Mouse (Mus musculus) midbrain, embryonic 13.5 days (tissue): Measurements from ENCODE around the gene Wdr24. TPM values are rescaled to one million over a fixed set of nuclear protein-coding genes. Genes with fewer than 3 reads are reported as not detected.
A peak's percentile ranks its signal among the peaks of the same experiment; 100 is the strongest.

Source experiments
- ATAC-seq: fragments of 200-750 bp; cut with Nextera tagmentation; 2 replicates; pipeline ENCODE4 v1.8.0; 2017; ENCODE audit warnings: mild to moderate bottlenecking, moderate TSS enrichment, moderate library complexity
- H3K27ac ChIP-seq: fragments of 300-500 bp; sonication (generic); 2 replicates; pipeline ENCODE4 v1.5.1; 2015; ENCODE audit warnings: inconsistent platforms, mild to moderate bottlenecking, moderate library complexity
- H3K27me3 ChIP-seq: fragments of 300-500 bp; sonication (generic); 2 replicates; pipeline ENCODE4 v1.6.1; 2015; ENCODE audit warnings: mild to moderate bottlenecking, inconsistent platforms
- H3K36me3 ChIP-seq: fragments of 300-500 bp; sonication (generic); 2 replicates; pipeline ENCODE4 v1.6.1; 2015; ENCODE audit warnings: mild to moderate bottlenecking, inconsistent platforms
- H3K4me1 ChIP-seq: fragments of 300-500 bp; sonication (generic); replicated peaks from 2 replicates; pipeline ENCODE4 v1.6.1; 2015; ENCODE audit warnings: inconsistent platforms
- H3K4me2 ChIP-seq: fragments of 300-500 bp; sonication (generic); replicated peaks from 2 replicates; pipeline ENCODE4 v1.6.1; 2015; ENCODE audit warnings: moderate library complexity, mild to moderate bottlenecking, inconsistent platforms
- H3K4me3 ChIP-seq: fragments of 300-500 bp; sonication (generic); replicated peaks from 2 replicates; pipeline ENCODE4 v1.5.1; 2015; ENCODE audit warnings: mild to moderate bottlenecking, inconsistent platforms
- H3K9ac ChIP-seq: fragments of 300-500 bp; sonication (generic); replicated peaks from 2 replicates; pipeline ENCODE4 v1.6.1; 2015; ENCODE audit warnings: mild to moderate bottlenecking, inconsistent platforms
- H3K9me3 ChIP-seq: fragments of 300-500 bp; sonication (generic); 2 replicates; pipeline ENCODE4 v1.6.1; 2016; ENCODE audit warnings: mild to moderate bottlenecking, inconsistent platforms
- WGBS: fragments of 180-500 bp; shearing (Covaris S2); methylation state at CpG from one replicate; pipeline ENCODE4 v1.1.7; 2015; 5-methylcytosine and 5-hydroxymethylcytosine counted together
- polyA plus RNA-seq: library from polyadenylated mRNA; unstranded; fragments of >200 nt; fragmentation: Nextera tagmentation; extraction: Ambion mirVana; gene quantifications from 2 replicates; pipeline ENCODE4 v1.2.1, GENCODE M21; 2015

Wdr24 gene
- polyA plus RNA-seq, 1 experiment from 2014 or later = 31.2 TPM

DNA sequence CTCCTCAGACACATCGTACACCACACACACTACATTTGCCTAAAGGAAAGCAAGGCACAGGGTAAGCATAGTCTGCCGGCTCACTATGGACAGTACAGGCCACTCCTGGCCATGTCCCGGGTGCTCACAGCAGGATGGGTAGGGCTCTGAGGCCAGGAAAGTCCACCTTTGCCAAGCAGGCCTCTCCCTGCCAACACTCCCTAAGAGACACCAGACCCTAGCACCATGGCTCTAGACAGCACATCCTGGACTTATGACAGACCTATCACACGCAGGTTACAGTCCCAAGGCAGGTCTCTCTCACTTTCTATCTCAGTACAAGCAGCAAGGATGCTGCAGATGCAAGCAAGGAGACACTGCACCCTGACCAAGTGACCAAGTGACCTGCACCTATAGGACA, 19.7 kb downstream of the Wdr24 start:
- H3K9me3 ChIP-seq = no peaks in the 10 kb centered on the region
- peak overlapping the region; percentile 90 for H3K4me2 ChIP-seq
- H3K9ac ChIP-seq = peak overlapping the region; percentile 86
- WGBS = 96% methylated on average over 4 of the region's 4 CpGs
- no peak overlapping the region for H3K27ac ChIP-seq
- no peak for ATAC-seq
- peak overlapping the region; percentile 92 for H3K4me3 ChIP-seq
- H3K4me1 ChIP-seq = peaks cover 24% of the 10 kb centered on the region
- no peaks in the 10 kb centered on the region for H3K27me3 ChIP-seq
- peaks cover 61% of the 10 kb centered on the region for H3K36me3 ChIP-seq

DNA sequence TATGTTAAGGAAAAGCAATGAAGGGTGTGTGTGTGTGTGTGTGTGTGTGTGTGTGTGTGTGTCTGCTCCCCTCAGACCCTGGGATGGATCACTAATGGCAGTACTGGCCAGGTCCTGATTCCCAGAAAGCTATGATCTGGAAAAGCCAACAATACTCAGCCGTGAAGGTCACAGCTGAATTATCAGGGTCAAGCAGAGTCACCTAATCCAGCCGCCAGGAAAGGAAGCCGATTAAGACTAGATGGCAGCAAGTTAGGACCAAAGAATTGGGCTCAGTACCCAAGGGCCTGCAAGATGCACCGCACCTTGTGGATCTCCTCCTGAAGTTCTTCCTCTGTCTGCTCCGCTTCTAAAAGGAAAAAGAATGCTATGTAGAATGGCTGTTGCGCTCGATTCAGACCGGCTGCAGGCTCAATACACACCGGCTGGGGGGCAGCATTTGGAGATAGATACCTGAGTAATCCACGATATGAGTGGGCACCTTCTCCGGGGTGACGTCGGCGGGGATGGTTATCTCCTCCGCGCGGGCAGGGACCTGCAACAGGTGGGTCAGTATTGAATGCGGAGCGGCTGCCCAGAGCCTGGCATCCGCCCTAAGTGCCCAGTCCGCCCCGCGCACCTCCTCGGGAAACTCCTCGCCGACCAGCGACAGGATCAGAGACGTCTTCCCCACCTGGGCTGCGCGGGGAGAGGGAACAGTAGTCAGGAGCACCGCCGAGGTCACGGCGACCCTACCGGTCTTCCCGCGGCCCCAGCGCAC, 20.4 kb downstream of the Wdr24 start:
- ATAC-seq = peak; percentile 53
- H3K4me2 ChIP-seq = peak overlapping the region; percentile 90
- H3K27me3 ChIP-seq = no peaks in the 10 kb centered on the region
- H3K4me3 ChIP-seq = peak overlapping the region; percentile 92
- peaks cover 20% of the 10 kb centered on the region for H3K4me1 ChIP-seq
- H3K36me3 ChIP-seq = peaks cover 63% of the 10 kb centered on the region
- WGBS = 2% methylated on average over 38 of the region's 38 CpGs
- H3K9me3 ChIP-seq = no peaks in the 10 kb centered on the region
- H3K9ac ChIP-seq = peak overlapping the region; percentile 86
- peak overlapping the region; percentile 52; the same call in 1 of the 2 replicates for H3K27ac ChIP-seq

DNA sequence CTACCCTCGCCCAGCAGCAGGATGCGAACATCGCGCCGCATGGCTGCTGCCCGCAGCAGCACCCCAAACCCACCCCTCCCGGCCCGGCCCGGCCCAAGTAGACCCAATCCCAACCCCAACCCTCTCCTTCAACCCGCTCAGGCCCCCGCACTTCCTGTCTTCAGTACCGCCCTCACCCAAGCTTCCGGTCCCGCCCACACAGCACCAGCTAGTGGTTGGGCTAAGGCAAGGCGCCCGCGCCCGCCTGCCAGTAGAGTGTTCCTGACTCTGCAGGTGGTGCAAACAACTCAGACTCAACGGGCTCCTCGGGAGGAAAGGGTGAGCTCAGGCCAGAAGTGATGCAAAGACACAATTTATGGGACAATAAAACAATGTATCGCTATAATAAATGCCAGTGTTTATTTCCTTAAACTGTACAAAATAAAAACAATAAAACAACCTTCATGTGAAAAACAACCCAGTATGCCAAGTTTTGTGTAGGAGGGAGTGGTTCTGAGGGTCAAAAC, 21.0 kb downstream of the Wdr24 start, which contains the start of gene Rhot2:
Gene Rhot2, minus strand, starts transcription at position 456 of the 506 bp plus-strand sequence.
- WGBS = under 1% methylated on average over 21 of the region's 21 CpGs
- H3K4me2 ChIP-seq = peak within 1 kb of the TSS; percentile 90
- ATAC-seq = peak; percentile 96

DNA sequence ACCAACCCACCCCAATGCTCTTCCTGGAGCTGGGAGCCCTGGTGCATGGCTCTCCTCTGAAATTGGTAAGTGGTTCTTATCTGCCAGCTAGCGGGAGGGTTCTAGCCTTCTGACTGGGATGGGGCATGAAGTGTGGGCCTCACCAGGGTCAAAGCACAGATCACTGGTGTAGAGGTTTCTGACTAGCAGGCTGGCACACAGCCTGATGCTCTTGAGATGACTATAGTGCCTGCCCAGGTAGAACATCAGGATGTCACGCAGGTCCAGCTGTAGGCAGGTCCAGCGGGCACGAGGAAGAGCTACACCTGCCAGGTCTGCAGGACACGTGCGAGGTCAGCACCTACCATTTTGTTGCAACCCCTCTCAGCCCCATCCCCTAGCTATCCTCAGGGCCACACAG, 36.8 kb downstream of the Wdr24 start:
- no peak for ATAC-seq
- WGBS = 95% methylated on average over 6 of the region's 6 CpGs
- peak overlapping the region; percentile 69; the same call in 1 of the 2 replicates for H3K4me3 ChIP-seq
- H3K9me3 ChIP-seq = no peaks in the 10 kb centered on the region
- peak overlapping the region; percentile 90 for H3K4me2 ChIP-seq
- no peak overlapping the region for H3K27ac ChIP-seq
- peak overlapping the region; percentile 88; the same call in 1 of the 2 replicates for H3K9ac ChIP-seq
- H3K4me1 ChIP-seq = peaks cover 26% of the 10 kb centered on the region
- H3K36me3 ChIP-seq = no peaks in the 10 kb centered on the region
- H3K27me3 ChIP-seq = no peaks in the 10 kb centered on the region

More for the DNA sequence above, 21.0 kb downstream of the Wdr24 start, which contains the start of gene Rhot2:
- Histone ChIP-seq H3K4me3 (peak within 1 kb of the TSS; percentile 92), H3K4me1 (peaks cover 20% of the 10 kb centered on the region), H3K27ac (peak within 1 kb of the TSS; percentile 52), H3K9ac (peak within 1 kb of the TSS; percentile 86), H3K36me3 (peaks cover 63% of the 10 kb centered on the region), H3K9me3 (no peaks in the 10 kb centered on the region), H3K27me3 (no peaks in the 10 kb centered on the region)

DNA sequence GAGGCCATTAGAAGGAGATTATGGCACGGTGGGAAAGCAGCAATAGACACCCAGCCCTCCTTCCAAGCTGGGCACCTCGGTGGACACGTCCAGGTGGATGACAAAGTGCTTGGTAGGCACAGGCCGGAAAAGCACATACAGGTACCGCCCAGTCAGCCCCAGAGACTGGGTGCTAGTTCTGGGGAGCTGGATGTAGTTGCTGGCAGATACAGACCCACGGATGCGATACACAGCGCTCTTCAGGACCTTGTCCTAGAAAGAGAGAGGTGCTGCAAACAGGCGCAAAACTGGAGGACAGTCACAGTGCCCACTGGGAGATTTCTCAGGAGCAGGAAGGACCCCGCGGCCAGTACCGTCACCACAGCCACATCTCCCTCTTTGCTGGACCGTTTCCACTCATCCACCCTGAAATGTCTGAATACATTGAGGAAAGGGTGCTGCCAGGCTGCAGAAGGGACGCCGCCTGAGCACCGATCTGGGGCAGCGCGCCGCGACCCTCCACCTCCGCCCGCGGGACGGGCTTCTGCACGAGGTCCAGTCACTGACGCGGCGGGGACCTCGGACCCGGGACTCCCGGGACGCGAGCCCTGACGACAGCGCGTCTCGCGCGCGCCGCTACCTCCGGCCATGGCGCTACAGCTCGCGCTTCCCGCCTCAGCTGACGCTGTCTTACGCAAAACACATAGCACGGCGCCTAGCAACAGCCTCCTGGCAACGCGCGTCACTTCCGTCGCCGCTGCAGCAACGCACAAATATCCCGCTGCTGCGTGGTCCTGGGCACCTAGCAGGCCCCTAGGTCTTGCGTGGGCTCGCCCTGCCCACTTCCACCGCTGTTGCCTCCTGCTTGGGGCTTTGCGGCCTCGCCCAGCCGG, 37.6 kb downstream of the Wdr24 start, which contains the start of gene Wdr90:
Gene Wdr90, minus strand, starts transcription at position 670 of the 872 bp plus-strand sequence.
- Histone ChIP-seq H3K27me3 (no peaks in the 10 kb centered on the region), H3K27ac (peak within 1 kb of the TSS; percentile 88), H3K9ac (peak within 1 kb of the TSS; percentile 88), H3K4me2 (peak within 1 kb of the TSS; percentile 90), H3K4me3 (peak within 1 kb of the TSS; percentile 69), H3K36me3 (no peaks in the 10 kb centered on the region), H3K9me3 (no peaks in the 10 kb centered on the region), H3K4me1 (peaks cover 26% of the 10 kb centered on the region)
- WGBS = 3% methylated on average over 65 of the region's 65 CpGs
- ATAC-seq = peak; percentile 98

DNA sequence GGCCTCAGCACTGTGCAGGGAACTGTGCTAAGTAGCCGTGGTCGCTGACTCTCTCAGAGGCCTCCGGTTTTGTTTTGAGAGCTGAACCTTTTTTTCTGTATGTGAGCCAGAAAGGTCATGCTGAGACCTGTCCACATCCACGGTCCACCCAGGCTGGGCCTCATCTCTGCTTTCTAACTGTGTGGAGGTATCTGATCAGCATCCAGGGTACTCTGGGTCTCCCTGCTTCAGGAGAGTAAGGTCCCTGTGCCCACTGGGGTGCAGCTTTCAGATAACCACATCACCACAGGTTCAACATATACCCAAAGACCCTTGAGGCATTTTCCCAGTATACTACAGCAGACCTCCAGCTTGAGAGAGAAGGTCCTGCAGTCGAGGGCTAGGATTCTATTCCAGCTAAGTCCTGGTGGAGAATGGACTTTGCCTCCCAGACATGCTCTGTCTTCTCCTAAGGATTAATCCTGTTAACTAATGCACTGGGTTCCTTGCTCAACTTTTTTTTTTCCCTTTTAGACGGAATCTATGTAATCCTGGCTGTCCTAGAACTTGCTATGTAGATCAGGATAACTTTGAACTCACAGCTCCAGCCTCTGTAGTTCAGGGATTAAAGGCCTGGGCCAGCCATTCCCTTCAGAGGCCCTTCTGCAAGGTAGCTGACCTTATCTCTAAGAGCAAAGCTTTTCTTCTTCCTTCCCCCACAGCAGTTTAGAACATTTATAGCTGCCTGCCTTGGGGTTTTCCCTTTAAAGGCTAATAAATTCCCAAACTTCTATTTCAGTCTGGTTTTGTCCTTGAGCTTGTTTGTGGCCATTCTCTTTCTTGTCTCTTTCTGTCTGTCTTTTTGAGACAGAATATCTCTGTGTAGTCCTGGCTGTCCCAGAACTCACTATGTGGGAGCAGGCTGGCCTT, 38.5 kb downstream of the Wdr24 start:
- no peaks in the 10 kb centered on the region for H3K9me3 ChIP-seq
- peak overlapping the region; percentile 90 for H3K4me2 ChIP-seq
- 5% methylated on average over 6 of the region's 6 CpGs for WGBS
- H3K4me1 ChIP-seq = peaks cover 26% of the 10 kb centered on the region
- peak overlapping the region; percentile 69 for H3K4me3 ChIP-seq
- H3K36me3 ChIP-seq = no peaks in the 10 kb centered on the region
- peak overlapping the region; percentile 88 for H3K9ac ChIP-seq
- 0 out of 2 replicates have a peak, but pooled peaks cover 2% of the 10 kb centered on the region for H3K27me3 ChIP-seq
- H3K27ac ChIP-seq = peak overlapping the region; percentile 88
- peak; percentile 72; the same call in 1 of the 2 replicates for ATAC-seq

DNA sequence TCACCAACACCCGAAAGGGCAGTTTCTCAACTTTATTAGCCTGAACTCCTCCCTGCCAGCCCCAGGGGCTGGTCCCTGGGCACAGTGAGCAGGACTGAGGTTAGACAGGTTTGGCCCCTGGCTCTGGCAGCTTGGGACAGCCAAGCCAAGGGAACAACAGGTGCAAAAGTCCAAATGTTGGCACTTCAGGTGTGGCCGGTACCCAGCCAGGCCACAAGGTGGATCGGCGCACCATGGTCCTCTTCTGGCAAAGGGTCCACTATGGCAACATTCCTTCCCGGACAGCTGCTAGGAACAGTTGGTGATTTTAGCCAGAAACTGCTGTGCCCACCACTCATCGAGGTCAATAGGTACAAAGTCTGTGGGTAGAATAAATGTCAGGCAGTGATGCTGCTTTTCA, 40.3 kb downstream of the Wdr24 start:
- H3K4me1 ChIP-seq = peaks cover 35% of the 10 kb centered on the region
- H3K36me3 ChIP-seq = no peaks in the 10 kb centered on the region
- H3K4me2 ChIP-seq = no peak overlapping the region
- H3K4me3 ChIP-seq = no peak overlapping the region
- no peak overlapping the region for H3K9ac ChIP-seq
- peaks cover 9% of the 10 kb centered on the region; the same call in 1 of the 2 replicates for H3K27me3 ChIP-seq
- WGBS = 94% methylated on average over 6 of the region's 6 CpGs
- ATAC-seq = no peak
- no peak overlapping the region for H3K27ac ChIP-seq
- H3K9me3 ChIP-seq = no peaks in the 10 kb centered on the region

DNA sequence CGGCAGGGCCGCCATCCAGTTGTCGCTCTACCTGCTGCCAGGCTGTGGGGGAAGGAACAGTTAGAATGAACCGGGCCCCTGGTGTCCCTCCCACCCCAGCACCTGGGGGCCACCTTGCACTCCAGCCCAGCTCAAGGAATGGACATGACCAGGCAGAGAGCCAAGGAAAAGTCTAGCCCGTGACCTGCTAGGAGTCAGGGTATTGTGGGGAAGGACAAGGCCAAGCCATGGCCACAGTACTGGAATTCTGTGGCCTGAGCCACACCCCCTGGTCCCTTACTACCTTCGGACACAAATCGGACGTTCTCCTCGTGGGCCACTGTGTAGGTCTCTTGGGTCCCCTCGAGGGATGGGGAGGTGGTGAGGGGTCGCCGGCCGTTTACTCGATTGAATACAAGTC, 40.9 kb downstream of the Wdr24 start:
- H3K36me3 ChIP-seq = no peaks in the 10 kb centered on the region
- H3K4me3 ChIP-seq = no peak overlapping the region
- no peak for ATAC-seq
- H3K4me1 ChIP-seq = peaks cover 40% of the 10 kb centered on the region
- H3K9me3 ChIP-seq = no peaks in the 10 kb centered on the region
- H3K27ac ChIP-seq = no peak overlapping the region
- peaks cover 9% of the 10 kb centered on the region; the same call in 1 of the 2 replicates for H3K27me3 ChIP-seq
- 91% methylated on average over 14 of the region's 14 CpGs for WGBS
- no peak overlapping the region for H3K4me2 ChIP-seq
- H3K9ac ChIP-seq = no peak overlapping the region

DNA sequence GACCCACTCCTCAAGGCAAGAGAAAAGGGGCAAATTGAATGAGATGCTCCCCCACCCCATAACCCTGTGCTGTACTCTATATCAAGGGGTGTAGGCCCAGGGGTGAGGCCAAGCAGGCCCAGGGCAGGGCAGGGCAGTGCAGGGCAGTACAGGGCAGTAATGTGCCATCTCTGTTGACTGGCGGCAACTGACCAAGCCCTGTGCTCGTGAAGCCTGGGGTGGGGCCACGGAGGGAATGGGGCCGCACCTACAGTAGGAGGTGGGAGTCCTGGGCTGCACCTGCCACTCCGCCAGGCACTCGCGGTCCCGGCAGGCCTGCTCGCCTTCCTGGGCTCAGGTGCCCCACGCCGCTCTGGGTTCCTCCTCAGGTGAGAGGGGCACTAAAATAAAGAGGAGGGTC, 41.9 kb downstream of the Wdr24 start:
- WGBS = 90% methylated on average over 11 of the region's 11 CpGs
- Histone ChIP-seq H3K4me2 (no peak overlapping the region), H3K9me3 (no peaks in the 10 kb centered on the region), H3K4me1 (peaks cover 33% of the 10 kb centered on the region), H3K4me3 (no peak overlapping the region), H3K27me3 (peaks cover 9% of the 10 kb centered on the region; the same call in 1 of the 2 replicates), H3K9ac (no peak overlapping the region), H3K27ac (no peak overlapping the region), H3K36me3 (no peaks in the 10 kb centered on the region)
- ATAC-seq = no peak

DNA sequence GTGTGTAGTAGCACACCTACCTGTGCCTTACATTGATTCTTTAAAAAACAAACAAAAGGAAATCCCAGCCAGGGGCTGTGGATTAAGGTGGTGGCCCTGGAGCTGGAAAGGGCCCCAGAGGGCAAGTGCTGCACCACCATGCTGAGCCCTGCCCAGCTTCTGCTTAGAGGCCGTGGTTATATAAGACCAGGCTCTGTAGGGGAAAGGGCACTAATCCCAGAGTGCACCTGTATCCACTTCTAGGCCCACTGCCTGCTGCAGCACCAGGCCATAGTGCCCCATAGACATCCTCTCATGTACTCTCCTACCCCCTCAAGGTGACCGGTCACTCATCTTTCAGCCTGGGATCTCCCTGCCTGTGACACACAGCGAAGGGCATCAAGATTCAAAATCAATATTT, 42.7 kb downstream of the Wdr24 start:
- 89% methylated on average over 3 of the region's 3 CpGs for WGBS
- H3K36me3 ChIP-seq = no peaks in the 10 kb centered on the region
- H3K4me3 ChIP-seq = no peak overlapping the region
- peaks cover 9% of the 10 kb centered on the region; the same call in 1 of the 2 replicates for H3K27me3 ChIP-seq
- peaks cover 24% of the 10 kb centered on the region for H3K4me1 ChIP-seq
- H3K9me3 ChIP-seq = no peaks in the 10 kb centered on the region
- no peak for ATAC-seq
- H3K9ac ChIP-seq = no peak overlapping the region
- no peak overlapping the region for H3K4me2 ChIP-seq
- H3K27ac ChIP-seq = no peak overlapping the region

DNA sequence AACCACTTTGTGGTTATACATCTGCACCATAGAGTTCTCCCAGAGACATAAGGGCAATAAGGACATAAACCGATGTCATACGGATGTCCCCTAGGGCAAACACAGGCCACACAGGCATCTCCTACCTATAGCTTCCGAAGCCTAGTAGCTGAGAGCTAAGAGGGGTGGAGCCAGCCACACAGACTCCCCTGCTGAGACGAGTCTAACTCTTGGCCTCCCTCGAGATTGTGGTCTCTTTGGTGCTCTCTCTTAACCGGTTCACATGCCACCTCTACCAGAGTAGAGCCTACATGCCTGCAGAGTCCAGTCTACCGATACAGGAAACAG, 44.0 kb downstream of the Wdr24 start:
- Histone ChIP-seq H3K27me3 (peaks cover 9% of the 10 kb centered on the region; the same call in 1 of the 2 replicates), H3K4me1 (peaks cover 17% of the 10 kb centered on the region), H3K4me2 (peak overlapping the region; percentile 92), H3K9ac (peak overlapping the region; percentile 82; the same call in 1 of the 2 replicates), H3K4me3 (peak overlapping the region; percentile 87), H3K27ac (no peak overlapping the region), H3K9me3 (no peaks in the 10 kb centered on the region), H3K36me3 (no peaks in the 10 kb centered on the region)
- ATAC-seq = no peak
- WGBS = 16% methylated on average over 7 of the region's 7 CpGs
